Mouse (Mus musculus): ENCODE measurements around the gene Gm572. TPM values are rescaled to one million over a fixed set of nuclear protein-coding genes. Genes with fewer than 3 reads are reported as not detected.

Gene Gm572
- polyA plus RNA-seq, 1 experiment from 2014 or later, result not detected

DNA sequence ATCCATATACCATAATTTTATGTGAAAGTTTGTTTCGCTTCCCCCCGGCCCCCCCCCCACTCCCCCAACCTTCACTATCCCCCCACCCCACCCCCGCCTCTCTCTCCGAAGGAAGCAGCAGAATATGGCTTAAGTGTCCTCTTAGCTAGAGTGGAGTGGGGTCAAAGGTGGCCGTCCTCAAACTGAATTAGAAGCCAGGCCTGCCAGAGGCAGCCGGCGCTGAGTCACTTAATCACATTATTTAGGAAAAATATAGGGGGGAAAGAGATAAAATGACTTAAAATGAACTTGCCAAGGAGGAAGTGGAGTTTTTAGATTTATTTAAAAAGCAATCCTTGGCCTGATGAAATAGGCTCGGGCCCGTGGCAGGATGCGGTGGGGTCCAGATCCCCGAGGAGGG is 65.7 kb downstream of the Gm572 start:
- WGBS, result 30% methylated on average over 11 of the region's 11 CpGs
- no peaks in the 10 kb centered on the region for H3K9me3 ChIP-seq
- H3K4me2 ChIP-seq (replicated peaks), result no peak overlapping the region
- H3K36me3 ChIP-seq, result no peaks in the 10 kb centered on the region
- H3K4me3 ChIP-seq (replicated peaks), result no peak overlapping the region
- no peak overlapping the region for H3K27ac ChIP-seq
- no peak for ATAC-seq
- H3K4me1 ChIP-seq (replicated peaks), result peaks cover 6% of the 10 kb centered on the region; the same call in 1 of the 2 replicates
- H3K9ac ChIP-seq, result no peak overlapping the region
- H3K27me3 ChIP-seq (replicated peaks), result peaks cover 26% of the 10 kb centered on the region

GRCm38 (mm10) chr4:148710446-148710845 is 67.3 kb downstream of the Gm572 start:
- H3K36me3 ChIP-seq, result no peaks in the 10 kb centered on the region
- no peak overlapping the region for H3K9ac ChIP-seq
- no peak for ATAC-seq
- no peaks in the 10 kb centered on the region for H3K9me3 ChIP-seq
- H3K4me2 ChIP-seq (replicated peaks), result no peak overlapping the region
- peaks cover 6% of the 10 kb centered on the region; the same call in 1 of the 2 replicates for H3K4me1 ChIP-seq (replicated peaks)
- peaks cover 25% of the 10 kb centered on the region for H3K27me3 ChIP-seq (replicated peaks)
- no peak overlapping the region for H3K27ac ChIP-seq
- 68% methylated on average over 2 of the region's 2 CpGs for WGBS
- H3K4me3 ChIP-seq (replicated peaks), result no peak overlapping the region

DNA sequence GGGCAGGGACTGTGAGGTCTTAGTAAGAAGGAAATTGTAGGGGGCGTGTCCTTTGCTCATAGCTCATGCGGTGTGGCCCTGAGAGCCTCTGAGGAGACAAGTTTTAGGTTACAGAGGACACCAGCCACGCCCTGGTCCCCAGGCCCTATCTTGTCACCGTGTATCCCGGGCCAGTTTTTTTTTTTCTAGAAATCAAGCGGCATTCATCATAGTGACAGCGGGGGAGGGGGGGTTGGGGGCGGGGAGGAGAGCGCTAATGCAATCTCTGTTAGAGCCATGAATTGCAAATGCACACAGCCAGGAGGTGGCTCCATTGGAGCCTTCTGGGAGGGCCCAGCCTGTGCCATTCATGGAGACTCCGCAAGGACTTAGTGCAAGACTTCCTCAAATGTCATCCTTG is 68.2 kb downstream of the Gm572 start:
- Histone ChIP-seq H3K4me2 (replicated peaks) (no peak overlapping the region), H3K27ac (no peak overlapping the region), H3K4me1 (replicated peaks) (peaks cover 6% of the 10 kb centered on the region; the same call in 1 of the 2 replicates), H3K36me3 (no peaks in the 10 kb centered on the region), H3K4me3 (replicated peaks) (no peak overlapping the region), H3K27me3 (replicated peaks) (peaks cover 16% of the 10 kb centered on the region), H3K9me3 (no peaks in the 10 kb centered on the region), H3K9ac (no peak overlapping the region)
- 21% methylated on average over 9 of the region's 10 CpGs for WGBS
- no peak; the same call in 1 of the 2 replicates for ATAC-seq

DNA sequence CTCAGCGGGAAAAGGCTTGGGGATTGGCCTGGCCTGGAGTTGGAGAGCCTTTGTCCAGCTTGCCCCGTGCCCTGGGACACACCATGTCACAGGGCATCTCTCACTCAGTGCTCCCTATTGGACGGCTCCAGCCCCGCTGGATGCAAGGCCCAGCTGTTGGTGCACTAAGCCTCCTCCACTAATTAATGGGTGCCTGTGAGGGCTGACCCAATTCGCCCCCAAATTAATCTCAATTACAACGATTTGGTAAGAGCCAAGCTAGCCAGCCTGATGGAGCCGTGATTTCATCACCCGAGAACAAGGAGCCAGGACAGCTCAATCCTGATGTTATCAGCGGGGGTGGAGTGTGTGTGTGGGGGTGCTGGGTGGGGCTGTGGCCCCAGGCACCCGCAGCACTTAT is 69.5 kb downstream of the Gm572 start:
- no peak overlapping the region for H3K4me3 ChIP-seq (replicated peaks)
- no peak overlapping the region for H3K4me2 ChIP-seq (replicated peaks)
- no peak for ATAC-seq
- H3K9me3 ChIP-seq, result no peaks in the 10 kb centered on the region
- H3K27me3 ChIP-seq (replicated peaks), result peaks cover 11% of the 10 kb centered on the region
- no peaks in the 10 kb centered on the region for H3K36me3 ChIP-seq
- no peak overlapping the region for H3K27ac ChIP-seq
- WGBS, result 60% methylated on average over 10 of the region's 10 CpGs
- H3K4me1 ChIP-seq (replicated peaks), result peaks cover 6% of the 10 kb centered on the region; the same call in 1 of the 2 replicates
- H3K9ac ChIP-seq, result no peak overlapping the region

DNA sequence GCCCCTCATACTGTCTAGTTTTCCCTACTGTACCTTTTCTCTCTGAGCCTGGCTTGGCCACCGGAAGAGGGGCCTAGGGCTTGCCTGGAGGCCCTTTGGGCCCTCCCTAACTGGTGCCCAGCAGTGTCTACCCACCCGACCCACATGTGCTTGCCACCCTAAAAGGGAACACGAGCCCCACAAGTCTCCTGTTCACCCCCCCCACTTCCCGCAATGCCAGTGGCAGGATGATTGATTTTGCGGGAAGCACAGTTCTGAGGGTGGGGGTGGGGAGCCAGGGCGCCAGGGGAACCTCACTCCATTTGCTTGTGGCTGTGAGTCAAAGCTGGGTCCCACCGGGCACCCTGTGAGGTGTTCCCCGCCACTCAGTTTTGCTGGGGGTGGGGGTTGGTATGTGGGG is 70.9 kb downstream of the Gm572 start:
- 56% methylated on average over 8 of the region's 8 CpGs for WGBS
- Histone ChIP-seq H3K36me3 (no peaks in the 10 kb centered on the region), H3K9me3 (no peaks in the 10 kb centered on the region), H3K27ac (no peak overlapping the region), H3K4me2 (replicated peaks) (no peak overlapping the region), H3K27me3 (replicated peaks) (peaks cover 8% of the 10 kb centered on the region; the same call in 1 of the 2 replicates), H3K4me1 (replicated peaks) (peaks cover 6% of the 10 kb centered on the region; the same call in 1 of the 2 replicates), H3K9ac (no peak overlapping the region), H3K4me3 (replicated peaks) (no peak overlapping the region)
- ATAC-seq, result no peak

DNA sequence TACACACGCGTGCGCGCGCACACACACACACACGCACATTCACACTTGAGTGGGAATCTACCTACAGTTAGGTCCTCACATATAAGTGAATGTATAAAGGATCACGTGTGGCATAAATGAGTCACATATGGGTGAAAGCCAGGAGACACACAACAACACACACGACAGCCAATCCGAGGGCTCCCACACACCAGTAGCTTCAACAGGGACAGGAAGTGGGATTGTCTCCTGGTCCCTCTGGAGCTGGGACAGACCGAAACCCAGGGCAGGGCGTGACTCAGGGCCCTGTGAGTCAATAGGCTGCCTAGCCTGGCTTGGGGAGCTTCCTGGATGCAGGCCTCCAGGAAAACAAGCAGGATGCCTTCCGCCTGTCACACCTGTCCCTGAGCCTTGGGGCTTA is 71.6 kb downstream of the Gm572 start:
- H3K27ac ChIP-seq, result no peak overlapping the region
- 85% methylated on average over 12 of the region's 12 CpGs for WGBS

DNA sequence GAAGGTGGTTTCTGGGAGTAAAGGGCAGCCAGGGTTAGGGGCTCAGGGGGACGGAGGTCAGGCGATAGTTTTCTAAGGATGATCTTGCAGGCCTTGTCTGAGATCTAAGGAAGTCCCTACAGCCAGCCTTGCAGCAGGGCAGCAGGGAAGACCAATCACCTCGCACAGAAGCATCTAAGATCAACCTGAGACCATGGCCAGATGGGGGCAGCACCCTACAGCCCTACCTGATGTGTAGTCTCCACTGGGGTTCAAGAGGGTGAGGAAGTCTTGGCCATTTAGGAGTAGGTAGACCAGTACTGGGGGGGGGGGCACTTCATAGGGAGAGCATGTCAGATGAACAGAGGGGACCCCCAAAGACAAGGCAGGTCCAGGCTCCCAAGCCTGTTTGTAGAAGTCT is 72.3 kb downstream of the Gm572 start:
- Histone ChIP-seq H3K27me3 (replicated peaks) (peaks cover 4% of the 10 kb centered on the region; the same call in 1 of the 2 replicates), H3K4me1 (replicated peaks) (peaks cover 6% of the 10 kb centered on the region; the same call in 1 of the 2 replicates), H3K9ac (no peak overlapping the region), H3K9me3 (no peaks in the 10 kb centered on the region), H3K27ac (no peak overlapping the region), H3K4me2 (replicated peaks) (no peak overlapping the region), H3K36me3 (no peaks in the 10 kb centered on the region), H3K4me3 (replicated peaks) (no peak overlapping the region)
- no peak for ATAC-seq
- WGBS, result 49% methylated on average over 3 of the region's 3 CpGs

More for the DNA sequence above, 71.6 kb downstream of the Gm572 start:
- ATAC-seq, result no peak
- Histone ChIP-seq H3K4me3 (replicated peaks) (no peak overlapping the region), H3K9me3 (no peaks in the 10 kb centered on the region), H3K4me2 (replicated peaks) (no peak overlapping the region), H3K36me3 (no peaks in the 10 kb centered on the region), H3K9ac (no peak overlapping the region), H3K4me1 (replicated peaks) (peaks cover 6% of the 10 kb centered on the region; the same call in 1 of the 2 replicates), H3K27me3 (replicated peaks) (peaks cover 8% of the 10 kb centered on the region; the same call in 1 of the 2 replicates)

Other genes with a start within 250 kb of the Gm572 start
- gene Ubiad1, start 198.5 kb upstream of the Gm572 start, polyA plus RNA-seq (2015; fragmentation: Nextera tagmentation; extraction: Ambion mirVana), result 22.0 and 22.7 TPM in 2 replicates
- gene Mtor, start 194.7 kb upstream of the Gm572 start, polyA plus RNA-seq (2015; fragmentation: Nextera tagmentation; extraction: Ambion mirVana), result 11.6 and 12.7 TPM in 2 replicates
- gene Angptl7, start 142.9 kb upstream of the Gm572 start, polyA plus RNA-seq (2015; fragmentation: Nextera tagmentation; extraction: Ambion mirVana), result 0.92 and 2.0 TPM in 2 replicates
- gene Exosc10, start 84.9 kb upstream of the Gm572 start, polyA plus RNA-seq (2015; fragmentation: Nextera tagmentation; extraction: Ambion mirVana), result 73.4 and 74.4 TPM in 2 replicates
- gene Srm, start 51.8 kb upstream of the Gm572 start, polyA plus RNA-seq (2015; fragmentation: Nextera tagmentation; extraction: Ambion mirVana), result 207 and 224 TPM in 2 replicates
- 0.33 and 0.95 TPM in 2 replicates for gene Masp2, start 40.8 kb upstream of the Gm572 start, polyA plus RNA-seq (2015; fragmentation: Nextera tagmentation; extraction: Ambion mirVana)
- 272 and 318 TPM in 2 replicates for gene Tardbp, start 16.3 kb upstream of the Gm572 start, polyA plus RNA-seq (2015; fragmentation: Nextera tagmentation; extraction: Ambion mirVana)
- 4.4 and 6.0 TPM in 2 replicates for gene Casz1, start 161.1 kb downstream of the Gm572 start, polyA plus RNA-seq (2015; fragmentation: Nextera tagmentation; extraction: Ambion mirVana)